Mouse (Mus musculus): ENCODE measurements around the gene Traf3ip2.

DNA sequence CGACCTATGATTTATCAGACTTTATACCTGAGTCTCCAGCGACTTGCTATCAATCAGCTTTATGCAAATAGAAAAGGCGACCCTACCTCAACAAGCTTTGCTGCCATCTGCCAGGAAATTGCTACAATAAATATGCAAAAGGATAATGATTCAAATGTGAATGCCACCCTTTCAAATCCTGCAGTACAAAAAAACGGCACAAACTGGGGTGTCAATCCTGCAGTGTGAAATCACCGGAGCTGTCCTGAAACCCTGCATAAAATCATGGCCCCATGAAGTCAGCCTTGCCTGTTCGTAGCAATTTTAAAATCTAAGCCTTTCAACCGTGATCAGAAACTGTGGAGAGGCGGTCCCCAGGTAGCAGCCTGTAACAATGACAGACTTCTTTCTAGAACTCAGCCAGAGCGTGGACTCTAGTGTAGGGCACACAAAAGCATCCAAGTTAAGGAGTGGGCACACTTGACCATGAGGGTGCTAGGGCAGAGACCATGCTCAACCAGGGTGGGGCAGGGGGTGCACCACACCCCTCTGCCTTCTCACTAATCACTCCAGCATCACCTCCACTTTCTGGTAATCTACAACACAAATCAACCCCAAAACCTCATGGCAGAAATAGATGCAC, 40.6 kb upstream of the Traf3ip2 start:
- TF ChIP-seq CTCF (IDR thresholded peaks at IDR 0.05; ENCODE audit: borderline replicate concordance, extremely low read depth, insufficient read depth, insufficient read length) (no peak), POLR2A (IDR thresholded peaks at IDR 0.05; ENCODE audit: borderline replicate concordance, extremely low read depth, insufficient read depth, insufficient read length, poor library complexity, severe bottlenecking) (no peak)

Measured in brain, embryonic 14.5 days (tissue).